Mouse (Mus musculus) embryonic facial prominence, embryonic 11.5 days (tissue): ENCODE measurements at regions not wholly inside any gene's neighbourhood (a gene's known extent, or its start where the extent isn't known, plus 50 kb on each side); places are given as distances from the start of the nearest gene placed in this dataset.
A peak's percentile ranks its signal among the peaks of the same experiment; 100 is the strongest.

Experiments
- ATAC-seq: fragments of 200-750 bp; cut with Nextera tagmentation; replicated peaks from 2 replicates; pipeline ENCODE4 v1.8.0; 2017; ENCODE audit warnings: low read depth; ENCODE audit not compliant: insufficient number of reproducible peaks, low FRiP score, low TSS enrichment
- DNase-seq: peaks from one replicate; pipeline ENCODE4 v3.0.0-alpha.2; 2015; ENCODE audit warnings: low spot score
- H3K27ac ChIP-seq: fragments of 300-500 bp; sonication (generic); replicated peaks from 2 replicates; pipeline ENCODE4 v1.5.1; 2014; ENCODE audit warnings: mild to moderate bottlenecking, low read depth, low read length, control low read depth
- H3K27me3 ChIP-seq: fragments of 300-500 bp; sonication (generic); 2 replicates; pipeline ENCODE4 v1.6.1; 2014; ENCODE audit warnings: mild to moderate bottlenecking, low read length, moderate library complexity, mixed read lengths; ENCODE audit not compliant: control insufficient read depth, insufficient read depth
- H3K36me3 ChIP-seq: fragments of 300-500 bp; sonication (generic); replicated peaks from 2 replicates; pipeline ENCODE4 v1.6.1; 2014; ENCODE audit warnings: low read depth, mild to moderate bottlenecking, low read length, moderate library complexity, mixed read lengths; ENCODE audit not compliant: control insufficient read depth, insufficient read depth
- H3K4me1 ChIP-seq: fragments of 300-500 bp; sonication (generic); 2 replicates; pipeline ENCODE4 v1.6.1; 2014; ENCODE audit warnings: low read length, mixed read lengths; ENCODE audit not compliant: control insufficient read depth, insufficient read depth
- H3K4me2 ChIP-seq: fragments of 300-500 bp; sonication (generic); 2 replicates; pipeline ENCODE4 v1.6.1; 2014; ENCODE audit warnings: low read depth, mild to moderate bottlenecking, control low read depth, low read length, moderate library complexity
- H3K4me3 ChIP-seq: fragments of 300-500 bp; sonication (generic); 2 replicates; pipeline ENCODE4 v1.5.1; 2014; ENCODE audit warnings: low read depth, low read length, control low read depth
- H3K9ac ChIP-seq: fragments of 300-500 bp; sonication (generic); replicated peaks from 2 replicates; pipeline ENCODE4 v1.6.1; 2014; ENCODE audit warnings: mild to moderate bottlenecking, control low read depth, low read length
- H3K9me3 ChIP-seq: fragments of 300-500 bp; sonication (generic); replicated peaks from 2 replicates; pipeline ENCODE4 v1.6.1; 2016; ENCODE audit warnings: mild to moderate bottlenecking, low read length, inconsistent platforms, mixed read lengths; ENCODE audit not compliant: control insufficient read depth
- WGBS: fragments of 180-500 bp; shearing (Covaris S2); extraction: QIAGEN DNeasy Blood & Tissue Kit; methylation state at CpG from one replicate; pipeline ENCODE4 v1.1.7; 2014; 5-methylcytosine and 5-hydroxymethylcytosine counted together

GRCm38 (mm10) chr12:10035479-10035878, 334.3 kb upstream of the Nt5c1b start:
- Histone ChIP-seq H3K9me3 (no peaks in the 10 kb centered on the region), H3K4me2 (no peak overlapping the region), H3K4me1 (no peaks in the 10 kb centered on the region), H3K27ac (no peak overlapping the region), H3K4me3 (no peak overlapping the region), H3K27me3 (no peaks in the 10 kb centered on the region), H3K36me3 (no peaks in the 10 kb centered on the region), H3K9ac (no peak overlapping the region)
- ATAC-seq: no peak
- 35% methylated on average over 8 of the region's 8 CpGs for WGBS
- peak; percentile 60 for DNase-seq

GRCm38 (mm10) chr12:10062006-10062514, 307.7 kb upstream of the Nt5c1b start:
- H3K4me2 ChIP-seq: no peak overlapping the region
- no peaks in the 10 kb centered on the region for H3K9me3 ChIP-seq
- DNase-seq (peak; percentile 81), ATAC-seq (no peak)
- no peak overlapping the region for H3K4me3 ChIP-seq
- no peak overlapping the region for H3K27ac ChIP-seq
- H3K4me1 ChIP-seq: no peaks in the 10 kb centered on the region
- no peaks in the 10 kb centered on the region for H3K36me3 ChIP-seq
- WGBS: 10% methylated on average over 1 of the region's 1 CpGs
- no peaks in the 10 kb centered on the region for H3K27me3 ChIP-seq
- H3K9ac ChIP-seq: no peak overlapping the region

GRCm38 (mm10) chr12:10078341-10078740, 291.4 kb upstream of the Nt5c1b start:
- Histone ChIP-seq H3K4me1 (no peaks in the 10 kb centered on the region), H3K27ac (no peak overlapping the region), H3K36me3 (no peaks in the 10 kb centered on the region), H3K9ac (no peak overlapping the region), H3K4me2 (no peak overlapping the region), H3K4me3 (no peak overlapping the region), H3K9me3 (no peaks in the 10 kb centered on the region), H3K27me3 (no peaks in the 10 kb centered on the region)
- DNase-seq: no peak
- 77% methylated on average over 5 of the region's 5 CpGs for WGBS
- no peak for ATAC-seq

GRCm38 (mm10) chr12:10079482-10079881, 290.3 kb upstream of the Nt5c1b start:
- Histone ChIP-seq H3K9me3 (no peaks in the 10 kb centered on the region), H3K36me3 (no peaks in the 10 kb centered on the region), H3K27me3 (no peaks in the 10 kb centered on the region), H3K4me2 (no peak overlapping the region), H3K4me3 (no peak overlapping the region), H3K4me1 (no peaks in the 10 kb centered on the region), H3K9ac (no peak overlapping the region), H3K27ac (no peak overlapping the region)
- no peak for DNase-seq
- no peak for ATAC-seq
- 76% methylated on average over 9 of the region's 9 CpGs for WGBS

DNA sequence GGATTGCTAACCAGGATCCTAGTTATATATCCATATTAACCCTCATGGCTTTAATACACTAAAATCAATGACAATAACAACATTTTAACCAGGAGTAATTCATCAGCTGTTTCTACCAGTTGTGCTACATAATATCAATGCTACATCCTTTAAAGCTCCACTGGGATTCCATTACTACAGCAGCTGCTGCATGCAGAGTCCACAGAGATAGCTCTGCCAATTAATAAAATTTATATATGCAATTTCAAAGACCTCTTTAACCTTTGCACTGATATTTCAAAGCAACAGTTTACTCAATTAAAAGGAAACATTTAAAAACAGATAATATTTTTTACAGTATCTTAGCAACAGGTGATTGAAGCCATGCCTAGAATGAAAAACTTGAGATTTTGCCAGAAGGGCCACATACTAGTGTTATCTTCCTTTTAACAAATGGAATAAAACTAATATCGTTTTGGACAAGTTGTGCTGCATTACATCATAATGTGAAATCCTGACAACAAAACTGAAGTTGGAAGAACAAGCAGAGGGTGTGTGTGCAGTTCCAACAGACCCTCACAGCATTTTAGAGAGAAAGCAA, 256.8 kb upstream of the Nt5c1b start:
- WGBS: 61% methylated on average over 1 of the region's 1 CpGs
- H3K4me2 ChIP-seq: no peak overlapping the region
- no peak overlapping the region for H3K4me3 ChIP-seq
- H3K9ac ChIP-seq: no peak overlapping the region
- ATAC-seq: no peak
- no peak overlapping the region for H3K27ac ChIP-seq
- no peaks in the 10 kb centered on the region for H3K9me3 ChIP-seq
- no peaks in the 10 kb centered on the region for H3K27me3 ChIP-seq
- no peak for DNase-seq
- H3K4me1 ChIP-seq: no peaks in the 10 kb centered on the region
- no peaks in the 10 kb centered on the region for H3K36me3 ChIP-seq

DNA sequence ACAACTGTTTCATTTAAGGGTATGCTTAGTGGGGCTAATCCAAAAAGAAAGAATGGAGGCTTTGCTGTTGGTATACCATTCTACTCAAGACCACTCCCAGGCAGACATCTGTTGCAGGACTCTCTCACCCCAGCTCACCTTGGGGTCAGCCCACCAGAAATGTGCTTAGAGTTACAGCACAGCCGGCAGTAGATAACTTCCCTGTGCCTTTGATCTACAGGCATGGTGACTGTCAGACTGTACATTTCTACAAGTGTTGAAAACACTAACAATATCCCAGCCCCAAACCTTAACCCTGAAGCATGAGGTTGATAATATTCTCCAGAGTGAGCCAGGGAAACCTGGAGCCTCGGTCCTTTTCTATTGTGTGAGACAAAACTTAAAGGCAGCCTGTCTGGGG, 247.7 kb upstream of the Nt5c1b start:
- no peaks in the 10 kb centered on the region for H3K27me3 ChIP-seq
- H3K9ac ChIP-seq: no peak overlapping the region
- DNase-seq (peak; percentile 30), ATAC-seq (no peak)
- WGBS: 37% methylated on average over 2 of the region's 2 CpGs
- H3K27ac ChIP-seq: no peak overlapping the region
- no peak overlapping the region for H3K4me2 ChIP-seq
- H3K9me3 ChIP-seq: no peaks in the 10 kb centered on the region
- no peaks in the 10 kb centered on the region for H3K36me3 ChIP-seq
- no peaks in the 10 kb centered on the region for H3K4me1 ChIP-seq
- no peak overlapping the region for H3K4me3 ChIP-seq

DNA sequence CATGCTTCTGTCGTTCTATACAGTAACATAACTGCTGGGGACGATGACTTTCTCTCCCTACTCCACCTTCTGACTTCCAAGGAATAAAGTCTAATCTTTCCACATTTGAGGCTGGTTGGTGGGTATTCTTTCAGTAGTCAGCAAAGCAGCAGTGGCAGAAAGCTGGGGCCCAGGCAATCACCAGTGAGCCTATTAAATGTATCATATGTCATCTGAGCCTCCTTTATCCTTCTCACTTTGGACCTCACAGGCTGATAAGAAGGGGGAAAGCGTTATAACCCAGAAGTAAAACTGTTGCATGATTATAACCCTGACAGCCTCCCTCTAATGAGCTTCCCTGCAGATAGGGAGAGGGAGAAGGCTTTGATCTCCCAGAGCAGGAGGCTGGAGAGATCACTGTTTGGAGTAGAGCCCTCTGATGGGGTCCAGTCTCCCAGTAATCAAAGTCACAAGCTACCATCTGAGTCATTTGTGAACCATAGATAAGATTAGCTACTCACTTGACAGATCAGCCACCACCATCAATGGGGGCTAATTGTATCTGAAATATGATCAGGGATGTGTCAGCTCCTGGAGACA, 241.7 kb upstream of the Nt5c1b start:
- no peak overlapping the region for H3K4me2 ChIP-seq
- H3K27ac ChIP-seq: no peak overlapping the region
- H3K4me1 ChIP-seq: no peaks in the 10 kb centered on the region
- 35% methylated on average over 3 of the region's 3 CpGs for WGBS
- no peaks in the 10 kb centered on the region for H3K36me3 ChIP-seq
- H3K9ac ChIP-seq: no peak overlapping the region
- H3K27me3 ChIP-seq: no peaks in the 10 kb centered on the region
- no peaks in the 10 kb centered on the region for H3K9me3 ChIP-seq
- DNase-seq (peak; percentile 17), ATAC-seq (no peak)
- H3K4me3 ChIP-seq: no peak overlapping the region

GRCm38 (mm10) chr12:10134141-10134540, 235.6 kb upstream of the Nt5c1b start:
- no peak for DNase-seq
- ATAC-seq: no peak
- Histone ChIP-seq H3K9me3 (no peaks in the 10 kb centered on the region), H3K4me2 (no peak overlapping the region), H3K4me1 (no peaks in the 10 kb centered on the region), H3K9ac (no peak overlapping the region), H3K36me3 (no peaks in the 10 kb centered on the region), H3K27ac (no peak overlapping the region), H3K27me3 (no peaks in the 10 kb centered on the region), H3K4me3 (no peak overlapping the region)
- 60% methylated on average over 3 of the region's 3 CpGs for WGBS
